Mouse (Mus musculus): Measurements from ENCODE around the gene Rnf157.
A peak's percentile ranks its signal among the peaks of the same experiment; 100 is the strongest.

Rnf157 gene

DNA sequence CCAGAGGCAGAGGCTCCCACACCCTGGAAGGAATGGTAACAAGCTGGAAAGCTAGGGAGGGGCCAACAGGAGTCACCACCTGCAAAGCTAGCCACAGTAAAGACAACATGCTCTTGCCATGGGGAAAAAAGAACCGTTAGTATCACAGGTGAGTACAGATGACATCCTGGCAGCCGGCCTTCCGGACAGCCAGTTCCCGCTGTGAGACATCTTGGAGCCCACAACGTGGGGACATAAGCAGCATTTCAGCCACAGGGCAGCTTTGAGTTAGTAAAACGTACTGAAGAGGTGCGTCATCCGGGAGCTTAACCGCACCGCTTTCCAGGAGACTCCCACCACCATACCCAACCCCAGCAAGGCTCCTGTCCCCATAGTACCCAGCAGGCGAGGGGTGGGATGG is 114.6 kb downstream of the Rnf157 start:
- no peak for DNase-seq (ENCODE audit: low spot score)

DNA sequence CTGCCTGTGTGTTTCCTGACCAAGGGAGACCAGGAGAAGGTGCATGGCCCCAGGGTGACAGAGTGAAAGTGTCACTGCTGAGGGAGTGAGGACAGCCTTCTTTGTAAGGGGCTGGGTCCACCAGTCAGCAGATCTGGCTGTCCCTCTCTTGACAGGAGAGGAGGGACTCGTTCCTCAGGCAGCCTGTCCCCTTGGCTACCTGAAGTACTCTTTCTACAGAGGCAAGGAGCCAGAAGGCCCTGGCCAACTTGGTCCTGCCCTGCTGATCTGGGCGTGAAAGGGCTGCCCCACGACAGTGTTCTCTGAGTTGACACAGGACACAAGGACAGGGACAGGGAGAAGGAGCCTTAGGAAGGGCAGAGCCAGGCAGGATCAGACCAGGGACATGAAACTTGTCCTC is 115.8 kb downstream of the Rnf157 start:
- DNase-seq (ENCODE audit: low spot score): no peak

DNA sequence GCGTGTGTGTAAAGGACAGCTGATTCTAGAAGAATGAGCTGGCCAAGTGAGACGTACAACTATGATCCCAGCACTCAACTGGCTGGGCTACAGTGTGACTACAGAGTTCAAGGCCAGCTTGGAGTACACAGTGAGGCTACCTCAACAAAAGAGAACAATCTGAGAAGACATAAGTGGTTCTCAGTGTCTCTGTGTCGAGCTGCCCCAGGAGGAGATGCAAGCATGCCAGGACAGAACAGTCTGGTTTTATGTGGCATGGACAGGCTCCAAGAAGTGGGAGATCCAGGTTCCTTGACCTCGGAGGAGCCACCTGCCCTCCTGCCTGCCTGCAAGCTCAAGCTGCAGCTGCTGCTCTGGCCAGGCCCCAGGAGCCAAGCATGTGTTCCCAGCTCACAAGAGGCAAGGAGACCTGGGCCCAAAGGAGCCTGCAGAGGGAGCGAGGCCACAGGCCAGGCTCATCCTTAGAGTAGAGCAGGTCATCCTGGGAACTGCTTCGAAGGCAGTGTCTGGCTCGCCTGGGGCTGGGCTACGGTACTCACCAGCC is 116.6 kb downstream of the Rnf157 start:
- DNase-seq (ENCODE audit: low spot score): no peak

DNA sequence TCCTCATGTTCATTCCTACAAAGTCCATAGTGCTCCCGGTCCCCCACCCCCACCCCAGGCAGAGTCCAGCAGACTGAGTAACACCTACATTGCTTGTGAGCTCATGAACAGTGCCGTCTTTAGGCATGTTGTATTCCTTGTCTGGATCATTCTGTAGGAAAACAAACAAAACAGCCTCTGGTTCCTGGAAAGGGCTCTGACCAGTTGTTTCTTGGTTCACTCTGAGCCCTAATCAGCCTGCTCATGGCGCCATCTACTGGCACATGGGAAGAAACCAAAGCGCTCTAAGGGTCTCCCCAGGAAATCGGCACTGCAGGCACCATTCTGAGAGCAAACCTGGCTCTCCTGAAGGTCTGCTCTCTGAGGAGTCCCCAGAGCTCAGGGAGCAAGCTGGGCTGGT is 118.5 kb downstream of the Rnf157 start:
- peak; percentile 88 for DNase-seq (ENCODE audit: low spot score)

DNA sequence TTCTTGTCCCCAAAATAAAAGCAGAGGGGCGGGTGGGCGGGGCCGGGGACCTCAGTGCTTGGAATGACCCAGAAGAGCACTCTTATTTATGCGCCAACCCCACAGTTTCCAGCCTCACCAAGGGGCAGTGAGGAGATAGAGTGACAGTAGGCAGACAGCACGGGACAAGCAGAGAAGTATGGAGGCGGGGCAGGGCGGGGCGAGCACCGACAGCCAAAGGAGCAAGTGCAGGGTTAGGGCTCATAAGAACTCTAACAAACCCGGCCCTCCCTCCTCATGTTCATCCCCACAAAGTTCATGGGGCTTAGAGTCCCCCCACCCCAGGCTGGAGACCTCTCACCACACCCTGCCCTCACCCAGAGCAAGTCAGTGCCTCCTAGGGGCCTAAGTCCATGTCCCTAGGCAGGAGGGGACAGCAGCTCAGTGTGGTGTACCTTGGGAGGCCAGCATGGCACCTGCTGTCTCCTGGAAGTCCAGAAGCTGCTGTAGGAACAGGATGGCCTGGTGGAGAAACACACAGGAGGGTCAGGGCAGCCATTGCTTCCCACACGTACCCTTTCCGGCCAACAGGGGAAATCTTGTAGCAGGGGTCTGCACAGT is 119.2 kb downstream of the Rnf157 start:
- no peak for DNase-seq (ENCODE audit: low spot score)

DNA sequence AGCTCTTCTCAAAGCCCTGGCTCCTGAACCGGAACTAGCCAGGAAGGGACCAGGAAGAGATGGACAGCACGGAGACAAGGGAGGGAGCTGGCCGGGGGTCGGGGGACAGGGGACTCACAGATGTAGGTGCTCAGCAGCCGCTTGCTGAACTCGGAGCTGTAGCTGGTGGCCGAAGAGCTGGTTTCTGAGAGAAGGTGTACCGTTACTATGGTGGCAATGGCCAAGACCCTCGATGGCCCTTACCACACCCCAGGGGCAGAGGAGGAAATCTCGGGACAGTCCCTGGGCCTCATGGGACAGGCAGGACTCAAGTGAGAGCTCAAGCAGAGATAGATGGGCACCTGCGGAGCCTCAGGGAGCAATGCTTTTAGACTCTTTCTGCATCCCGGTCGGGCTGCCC is 120.4 kb downstream of the Rnf157 start:
- DNase-seq (ENCODE audit: low spot score): no peak

DNA sequence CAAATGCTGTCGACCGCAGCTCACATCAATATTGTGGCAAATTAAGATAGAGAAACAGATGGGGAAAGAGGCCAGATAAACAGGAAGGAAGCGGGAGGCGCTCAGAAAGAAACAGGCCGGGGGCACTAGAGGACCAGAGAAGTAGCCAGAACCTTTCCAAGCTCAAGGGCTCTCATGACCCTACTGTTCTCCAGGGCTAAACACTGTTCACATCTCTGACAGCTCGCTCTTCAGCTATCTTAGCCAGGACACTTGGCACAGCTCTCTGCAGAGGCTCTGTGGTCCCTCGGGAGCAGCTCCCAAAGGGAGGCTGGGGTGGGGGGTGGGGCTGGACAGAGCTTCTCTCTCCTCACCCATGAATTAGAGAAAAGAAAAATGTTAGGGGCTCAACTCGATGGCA is 122.3 kb downstream of the Rnf157 start:
- DNase-seq (ENCODE audit: low spot score): no peak

DNA sequence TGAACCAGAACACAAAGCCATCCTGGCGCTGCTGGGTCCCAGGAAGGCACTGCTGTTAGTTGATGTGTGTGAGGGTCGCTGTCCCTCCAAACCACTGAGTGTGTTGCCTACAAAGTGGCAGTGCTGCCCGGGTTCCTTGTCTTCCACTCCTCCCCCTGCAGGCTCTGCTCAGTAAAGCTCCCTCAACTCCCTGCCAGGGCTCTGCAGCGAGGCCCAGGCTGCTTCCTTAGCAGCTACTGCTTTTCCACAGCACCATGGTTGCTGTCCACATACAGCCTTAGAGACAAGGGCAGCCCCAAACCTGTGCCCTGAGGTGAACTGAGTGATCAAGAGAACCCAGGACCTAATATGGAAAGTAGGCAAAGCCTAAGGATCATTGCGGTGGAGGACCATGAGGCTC is 125.5 kb downstream of the Rnf157 start:
- DNase-seq (ENCODE audit: low spot score): no peak
